Mouse (Mus musculus) hindbrain, embryonic 10.5 days (tissue): Measurements from ENCODE around the gene Dhx40. TPM values are rescaled to one million over a fixed set of nuclear protein-coding genes. Genes with fewer than 3 reads are reported as not detected.
"Not testable (repeated sequence)": the region's sequence is repeated elsewhere in the genome, so short reads cannot be mapped to it uniquely, and the experiment has no call there.

Experiments
- DNase-seq: peaks from one replicate; pipeline ENCODE4 v3.0.0-alpha.2; 2017; ENCODE audit warnings: low spot score
- H3K27ac ChIP-seq: fragments of 300-500 bp; sonication (generic); 2 replicates; pipeline ENCODE4 v1.5.1; 2016; ENCODE audit warnings: mild to moderate bottlenecking, moderate library complexity
- H3K27me3 ChIP-seq: fragments of 300-500 bp; sonication (generic); 2 replicates; pipeline ENCODE4 v1.6.1; 2016; ENCODE audit warnings: mild to moderate bottlenecking; ENCODE audit not compliant: poor library complexity, insufficient read depth, severe bottlenecking
- H3K36me3 ChIP-seq: fragments of 300-500 bp; sonication (generic); 2 replicates; pipeline ENCODE4 v1.6.1; 2016; ENCODE audit warnings: mild to moderate bottlenecking, moderate library complexity
- H3K4me1 ChIP-seq: fragments of 300-500 bp; sonication (generic); replicated peaks from 2 replicates; pipeline ENCODE4 v1.6.1; 2016; ENCODE audit warnings: mild to moderate bottlenecking
- H3K4me3 ChIP-seq: fragments of 300-500 bp; sonication (generic); 2 replicates; pipeline ENCODE4 v1.5.1; 2016; ENCODE audit warnings: mild to moderate bottlenecking, moderate library complexity
- H3K9me3 ChIP-seq: fragments of 300-500 bp; sonication (generic); 2 replicates; pipeline ENCODE4 v1.6.1; 2016; ENCODE audit warnings: mild to moderate bottlenecking, moderate library complexity
- WGBS: fragments of 180-500 bp; shearing (Covaris S2); methylation state at CpG from one replicate; pipeline ENCODE4 v1.1.7; 2016; 5-methylcytosine and 5-hydroxymethylcytosine counted together
- polyA plus RNA-seq: library from polyadenylated mRNA; unstranded; fragments of >200 nt; fragmentation: Nextera tagmentation; extraction: Ambion mirVana; gene quantifications from 2 replicates; pipeline ENCODE4 v1.2.1, GENCODE M21; 2016

Gene Dhx40
- polyA plus RNA-seq, 1 experiment from 2014 or later = 34.1 TPM

DNA sequence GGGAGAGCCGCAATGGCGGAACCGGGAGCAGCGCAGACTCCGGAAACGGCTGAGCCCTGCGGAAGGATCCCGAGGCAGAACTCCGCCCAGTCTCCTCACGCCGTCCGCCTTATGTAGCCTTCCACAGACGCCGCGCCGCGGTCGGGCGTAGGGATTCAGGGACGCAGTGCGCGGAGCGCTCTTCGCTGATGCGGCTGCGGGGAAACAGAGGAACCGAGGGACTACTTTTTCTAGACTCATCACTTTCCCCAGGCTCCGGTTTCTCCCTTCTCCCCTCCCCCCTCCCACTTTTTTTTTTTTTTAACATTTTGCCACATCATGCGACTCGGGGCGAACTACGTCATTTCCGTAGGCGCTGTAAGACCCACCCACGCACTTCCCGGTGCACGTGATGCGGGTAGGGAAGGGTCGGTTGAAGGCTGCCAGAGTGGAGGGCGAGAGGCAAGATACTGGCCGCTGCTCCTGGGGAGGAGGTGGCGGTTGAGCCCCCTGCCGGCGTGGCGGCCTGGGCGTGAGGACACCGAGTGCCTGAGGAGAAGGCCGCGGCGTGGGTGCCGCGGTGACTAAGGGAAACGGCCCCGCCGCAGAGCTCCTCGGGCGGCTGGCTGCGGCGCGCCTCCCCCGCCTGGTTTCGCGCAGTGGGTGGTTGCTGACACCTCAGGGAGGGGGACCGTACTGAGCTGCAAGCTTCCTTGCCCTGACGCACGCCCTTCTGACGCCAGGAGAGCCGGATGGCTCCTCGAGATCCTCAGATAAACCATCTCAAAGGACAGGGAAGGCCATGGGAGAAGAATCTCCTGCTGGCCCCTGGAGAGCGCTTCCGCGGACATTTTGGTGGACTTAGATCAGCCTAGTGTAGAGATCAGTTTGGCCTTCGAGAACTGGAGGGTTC, 49.8 kb downstream of the Dhx40 start, which contains the start of gene Cltc:
Gene Cltc (minus strand): TSS at position 86 of the 892 bp plus-strand sequence.
- under 1% methylated on average over 73 of the region's 73 CpGs for WGBS
- no peaks in the 10 kb centered on the region for H3K9me3 ChIP-seq
- peaks cover 10% of the 10 kb centered on the region; the same call in 1 of the 2 replicates for H3K36me3 ChIP-seq
- H3K4me1 ChIP-seq = peaks cover 30% of the 10 kb centered on the region
- peak; percentile 97 for DNase-seq
- H3K4me3 ChIP-seq = peak within 1 kb of the TSS; percentile 98
- H3K27me3 ChIP-seq = no peaks in the 10 kb centered on the region
- H3K27ac ChIP-seq = peak within 1 kb of the TSS; percentile 98

DNA sequence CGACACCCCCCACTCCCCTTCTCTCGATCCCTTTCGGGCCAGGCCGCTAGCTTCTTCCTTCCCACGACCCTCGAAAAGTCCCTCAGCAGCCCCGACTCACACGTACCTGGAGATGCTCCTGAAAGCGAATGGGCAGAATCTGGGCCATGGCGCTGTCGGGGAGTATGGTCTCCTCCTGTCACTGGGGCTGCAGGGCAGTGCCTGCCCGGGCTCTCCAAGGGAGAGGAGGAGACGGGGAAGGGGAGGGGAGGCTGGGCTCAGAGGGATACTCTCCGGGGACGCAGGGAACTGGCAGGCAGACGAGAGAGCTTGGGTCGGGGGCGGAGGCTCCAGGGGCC, 50.4 kb downstream of the Dhx40 start:
- peaks cover 30% of the 10 kb centered on the region for H3K4me1 ChIP-seq
- no peak for DNase-seq
- H3K4me3 ChIP-seq = peak overlapping the region; percentile 98
- H3K36me3 ChIP-seq = peaks cover 13% of the 10 kb centered on the region; the same call in 1 of the 2 replicates
- H3K9me3 ChIP-seq = no peaks in the 10 kb centered on the region
- whole genome bisulfite sequencing = under 1% methylated on average over 18 of the region's 18 CpGs
- no peaks in the 10 kb centered on the region for H3K27me3 ChIP-seq
- peak overlapping the region; percentile 98 for H3K27ac ChIP-seq

DNA sequence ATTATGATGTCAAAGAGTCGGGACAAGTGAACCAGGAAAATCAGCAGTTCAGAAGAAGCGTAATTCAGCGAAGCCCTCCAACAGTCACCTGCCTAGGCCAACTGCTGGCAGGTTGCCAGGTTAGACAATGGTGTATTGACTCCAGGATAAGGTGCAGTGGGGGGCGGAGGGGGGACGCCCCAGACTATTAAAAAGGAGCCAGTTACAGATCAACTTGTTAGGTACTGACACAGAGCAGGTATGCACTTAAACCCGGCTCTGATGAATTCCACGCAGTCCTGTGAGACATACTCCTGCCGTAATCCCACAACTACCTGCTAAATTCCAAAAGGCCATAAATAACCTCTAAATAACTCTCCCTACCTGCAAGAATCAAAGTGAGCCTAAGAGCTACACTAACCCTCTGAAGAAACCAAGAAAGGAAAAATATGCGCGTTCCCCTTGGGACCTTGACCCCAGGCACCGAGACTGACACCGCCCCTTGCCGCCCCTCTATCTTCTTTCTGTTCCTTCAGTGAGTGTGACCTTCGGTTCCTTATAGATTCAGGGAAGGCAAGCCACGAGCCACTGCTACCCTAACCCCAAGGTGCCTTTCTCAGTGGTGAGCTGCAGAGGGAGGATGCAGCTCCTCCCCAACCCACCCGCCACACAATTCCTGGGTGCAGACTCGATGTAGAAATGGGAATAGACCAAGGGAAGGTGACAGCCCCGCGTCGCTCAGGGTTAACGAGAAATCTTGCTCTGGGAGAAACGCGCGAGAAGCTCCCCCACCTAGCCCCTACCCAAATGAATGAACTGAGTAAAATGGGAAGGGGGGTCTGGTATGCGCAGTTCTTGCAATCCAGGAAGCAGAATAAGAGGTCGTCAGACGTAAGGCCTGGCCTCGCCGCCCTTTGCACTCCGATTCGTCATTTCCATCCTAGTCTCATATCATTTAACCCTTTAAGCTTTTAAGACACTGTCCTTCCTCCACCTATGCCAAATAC, 51.1 kb downstream of the Dhx40 start:
- 8% methylated on average over 31 of the region's 31 CpGs for WGBS

DNA sequence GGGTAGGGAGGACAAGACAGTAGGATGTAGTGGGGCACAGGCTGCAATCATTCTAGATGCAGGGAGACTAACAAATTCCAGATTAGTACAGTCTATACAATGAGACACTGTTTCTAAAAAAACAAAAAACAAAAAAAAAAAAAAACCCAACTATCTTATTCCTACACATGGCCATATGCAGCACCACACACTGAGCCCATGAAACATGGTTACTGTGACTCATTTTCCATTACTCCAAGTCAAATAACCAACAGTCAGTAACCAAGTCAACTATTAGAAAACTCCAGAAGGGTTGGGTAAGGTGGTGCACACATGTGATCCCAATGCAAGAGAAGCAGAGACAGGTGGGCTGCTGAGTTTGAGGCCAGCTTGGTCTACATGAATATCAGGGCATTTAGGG, 55.1 kb downstream of the Dhx40 start:
- H3K27me3 ChIP-seq = no peaks in the 10 kb centered on the region
- peaks cover 13% of the 10 kb centered on the region; the same call in 1 of the 2 replicates for H3K36me3 ChIP-seq
- no peak overlapping the region for H3K4me3 ChIP-seq
- H3K4me1 ChIP-seq = peaks cover 18% of the 10 kb centered on the region
- DNase-seq = no peak
- H3K9me3 ChIP-seq = no peaks in the 10 kb centered on the region
- H3K27ac ChIP-seq = no peak overlapping the region

More for the DNA sequence above, 51.1 kb downstream of the Dhx40 start:
- Histone ChIP-seq H3K27ac (peak overlapping the region; percentile 98), H3K9me3 (no peaks in the 10 kb centered on the region), H3K27me3 (no peaks in the 10 kb centered on the region), H3K36me3 (peaks cover 13% of the 10 kb centered on the region; the same call in 1 of the 2 replicates), H3K4me1 (peaks cover 30% of the 10 kb centered on the region), H3K4me3 (peak overlapping the region; percentile 98)
- peak; percentile 4 for DNase-seq

DNA sequence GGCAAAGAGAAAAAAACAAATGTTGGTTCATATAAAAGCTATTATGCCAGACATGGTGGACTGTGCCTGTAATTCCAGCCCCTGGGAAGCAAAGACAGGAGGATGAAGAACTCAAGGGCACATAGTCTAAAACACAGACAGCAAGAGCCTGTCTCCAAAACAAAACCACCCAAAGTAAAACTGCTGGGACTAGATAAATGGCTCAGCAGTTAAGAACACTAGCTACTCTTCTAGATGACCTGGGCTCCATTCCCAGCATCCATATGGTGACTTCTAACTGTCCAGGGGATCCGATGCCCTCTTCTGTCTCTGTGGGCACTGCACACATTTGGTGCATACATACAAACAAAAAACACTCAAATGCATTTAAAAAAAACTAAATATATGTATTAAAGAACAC, 56.5 kb downstream of the Dhx40 start:
- Histone ChIP-seq H3K9me3 (no peaks in the 10 kb centered on the region), H3K4me3 (no peak overlapping the region), H3K27ac (no peak overlapping the region), H3K27me3 (no peaks in the 10 kb centered on the region), H3K4me1 (peaks cover 13% of the 10 kb centered on the region), H3K36me3 (peaks cover 13% of the 10 kb centered on the region; the same call in 1 of the 2 replicates)
- WGBS = 96% methylated on average over 1 of the region's 1 CpGs
- no peak for DNase-seq

DNA sequence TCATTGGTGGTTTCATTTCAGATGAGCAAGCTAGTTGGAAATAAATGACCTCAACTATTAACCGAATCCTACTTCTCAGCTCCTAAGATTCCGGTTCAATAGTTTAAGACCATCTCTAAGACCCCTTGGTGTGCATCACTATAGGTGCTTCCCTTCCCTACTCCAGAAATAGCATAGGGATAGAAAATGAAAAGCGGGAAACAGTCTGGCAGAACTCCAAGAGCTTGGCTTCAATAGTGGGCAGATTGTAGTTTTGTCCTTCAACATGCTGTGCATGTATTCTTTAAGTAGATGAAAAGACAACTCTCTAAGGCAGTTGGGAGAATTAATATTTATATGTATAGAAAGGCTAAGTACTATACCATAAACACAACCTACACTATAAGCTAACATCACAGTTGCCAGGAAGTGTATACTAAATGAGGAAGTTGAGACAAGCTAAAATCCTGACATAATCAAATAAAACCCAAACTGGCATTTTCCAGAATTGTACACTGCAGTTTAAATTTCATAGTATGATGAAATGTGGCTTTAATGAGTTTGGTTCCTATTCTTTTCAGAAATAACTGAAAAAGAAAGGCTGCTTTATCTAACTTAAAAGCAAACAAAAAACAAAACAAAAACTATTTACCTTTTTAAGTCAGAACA, 57.6 kb downstream of the Dhx40 start:
- Histone ChIP-seq H3K27me3 (no peaks in the 10 kb centered on the region), H3K27ac (no peak overlapping the region), H3K4me3 (no peak overlapping the region), H3K4me1 (peaks cover 3% of the 10 kb centered on the region; the same call in 1 of the 2 replicates), H3K36me3 (peaks cover 13% of the 10 kb centered on the region; the same call in 1 of the 2 replicates), H3K9me3 (no peaks in the 10 kb centered on the region)
- 94% methylated on average over 3 of the region's 3 CpGs for WGBS
- no peak for DNase-seq

DNA sequence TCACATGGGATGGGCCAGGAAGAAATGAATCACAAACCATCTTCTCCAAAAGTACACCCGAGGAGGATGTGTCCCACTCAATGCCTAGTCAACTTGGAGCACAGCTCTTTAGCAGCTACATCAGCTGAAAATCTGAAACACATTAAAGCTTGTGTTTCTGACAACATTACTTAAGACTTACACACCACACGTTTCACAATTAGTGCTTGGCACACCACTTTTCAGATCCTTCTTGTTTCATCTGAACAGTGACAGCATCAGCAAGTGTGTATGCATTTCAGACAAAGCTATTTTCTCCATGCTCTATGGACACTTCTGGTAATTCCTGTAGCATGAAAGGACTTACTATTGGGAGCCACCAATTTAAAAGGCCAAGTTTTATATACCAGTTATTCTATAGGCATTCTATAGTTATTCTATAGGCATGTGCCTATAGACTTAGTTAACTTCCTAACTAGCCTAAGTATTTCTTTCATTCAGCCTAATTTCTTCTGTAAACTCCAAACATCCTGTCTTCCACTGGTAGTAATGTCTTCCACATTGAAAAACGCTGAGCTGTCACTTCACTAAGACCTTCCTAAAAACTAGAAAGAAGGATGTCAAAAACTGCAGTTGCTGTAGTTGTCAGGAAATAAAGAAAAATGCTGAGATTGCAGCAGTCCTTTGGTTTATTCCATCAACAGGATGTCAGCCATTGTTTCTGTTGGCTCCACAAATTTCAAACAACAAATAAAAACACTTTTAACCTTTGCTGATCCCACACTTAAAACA, 61.7 kb downstream of the Dhx40 start:
- no peak overlapping the region for H3K4me3 ChIP-seq
- no peak for DNase-seq
- H3K27ac ChIP-seq = no peak overlapping the region
- H3K9me3 ChIP-seq = no peaks in the 10 kb centered on the region
- H3K36me3 ChIP-seq = 0 out of 2 replicates have a peak, but pooled peaks cover 4% of the 10 kb centered on the region
- no peaks in the 10 kb centered on the region for H3K27me3 ChIP-seq
- 86% methylated on average over 3 of the region's 3 CpGs for WGBS
- no peaks in the 10 kb centered on the region for H3K4me1 ChIP-seq

DNA sequence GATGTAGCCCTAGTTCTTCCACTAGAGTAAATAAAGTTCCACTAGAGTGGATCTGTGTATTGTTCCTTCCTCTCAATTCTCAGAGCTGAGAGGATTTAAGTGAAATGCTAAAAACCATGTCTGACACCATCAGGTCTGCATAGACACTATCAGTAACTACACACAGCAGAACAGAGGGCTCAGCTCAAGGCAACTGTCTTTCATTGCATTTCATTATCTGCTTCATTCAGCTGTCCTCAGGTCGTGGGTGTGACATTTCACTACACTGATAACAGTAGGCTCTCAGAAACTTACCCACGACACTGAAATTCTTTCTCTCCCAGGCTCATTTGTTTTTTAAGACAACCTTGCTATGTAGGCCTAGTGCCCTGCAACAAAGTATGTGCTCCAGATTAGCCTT, 64.9 kb downstream of the Dhx40 start:
- Histone ChIP-seq H3K36me3 (peaks cover 8% of the 10 kb centered on the region; the same call in 1 of the 2 replicates), H3K27ac (no peak overlapping the region), H3K9me3 (no peaks in the 10 kb centered on the region), H3K4me3 (no peak overlapping the region), H3K27me3 (no peaks in the 10 kb centered on the region), H3K4me1 (no peaks in the 10 kb centered on the region)
- WGBS = 68% methylated on average over 2 of the region's 2 CpGs
- no peak for DNase-seq

DNA sequence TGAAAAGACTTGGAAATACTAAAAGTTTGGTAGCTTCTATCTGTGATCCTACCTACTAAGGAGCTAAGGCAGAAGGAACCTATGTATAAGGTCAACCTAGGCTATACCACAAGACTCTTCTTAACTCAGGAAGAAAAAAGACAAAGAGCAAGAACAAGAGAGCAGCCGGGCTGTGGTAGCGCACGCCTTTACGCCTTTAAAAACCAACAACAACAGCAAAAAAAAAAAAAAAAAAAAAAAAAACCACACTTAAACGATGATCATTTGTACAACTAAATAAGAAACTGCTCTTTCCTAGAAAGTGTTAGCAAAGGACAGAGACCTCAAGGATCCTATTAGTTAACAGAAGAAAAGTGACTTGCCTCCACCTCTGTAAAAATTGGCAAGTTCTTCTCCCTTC, 66.0 kb downstream of the Dhx40 start:
- WGBS = 91% methylated on average over 5 of the region's 5 CpGs
- no peaks in the 10 kb centered on the region for H3K27me3 ChIP-seq
- peaks cover 14% of the 10 kb centered on the region for H3K36me3 ChIP-seq
- no peaks in the 10 kb centered on the region for H3K9me3 ChIP-seq
- no peak overlapping the region for H3K27ac ChIP-seq
- no peak overlapping the region for H3K4me3 ChIP-seq
- H3K4me1 ChIP-seq = no peaks in the 10 kb centered on the region
- DNase-seq = no peak

DNA sequence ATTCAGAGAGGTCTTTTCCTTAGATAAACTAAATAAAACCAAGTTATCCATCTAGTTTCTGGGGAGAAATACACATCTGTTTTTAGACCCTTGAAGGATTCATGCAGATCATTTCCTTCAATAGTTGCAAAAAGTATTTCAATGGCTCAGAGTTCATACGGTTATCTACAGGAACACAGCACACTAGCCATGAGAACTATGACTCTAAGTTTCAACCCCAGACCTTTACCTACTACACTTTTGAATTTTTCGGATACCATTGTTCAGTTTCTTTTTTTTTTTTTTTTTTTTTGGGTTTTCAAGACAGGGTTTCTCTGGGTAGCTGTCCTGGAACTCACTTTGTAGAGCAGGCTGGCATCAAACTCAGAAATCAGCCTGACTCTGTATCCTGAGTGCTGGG, 68.1 kb downstream of the Dhx40 start:
- WGBS = 93% methylated on average over 2 of the region's 2 CpGs
- H3K27ac ChIP-seq = no peak overlapping the region

DNA sequence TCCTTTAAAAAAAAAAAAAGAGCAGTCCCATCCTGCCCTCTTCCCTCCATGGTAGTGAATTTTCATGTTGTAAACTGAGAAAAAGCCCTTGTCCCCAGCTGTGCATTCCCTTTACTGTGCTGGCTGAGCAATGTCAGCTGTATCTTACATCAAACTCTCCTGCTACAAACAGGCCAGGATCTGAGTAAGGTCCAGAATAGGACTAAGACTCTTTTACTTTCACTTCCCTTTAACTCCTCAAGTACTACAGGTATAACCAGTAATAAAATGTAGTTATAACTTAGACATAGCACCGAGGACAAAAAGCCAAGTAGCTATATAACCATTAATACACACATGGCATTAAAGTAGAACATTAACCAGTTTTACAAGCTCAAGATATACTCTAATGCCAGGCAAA, 68.6 kb downstream of the Dhx40 start:
- no peak for DNase-seq
- no peaks in the 10 kb centered on the region for H3K27me3 ChIP-seq
- WGBS = 94% methylated on average over 1 of the region's 1 CpGs
- no peak overlapping the region for H3K27ac ChIP-seq
- no peak overlapping the region for H3K4me3 ChIP-seq
- H3K4me1 ChIP-seq = no peaks in the 10 kb centered on the region
- peaks cover 33% of the 10 kb centered on the region for H3K36me3 ChIP-seq
- H3K9me3 ChIP-seq = no peaks in the 10 kb centered on the region

More for the DNA sequence above, 68.1 kb downstream of the Dhx40 start:
- peaks cover 28% of the 10 kb centered on the region for H3K36me3 ChIP-seq
- H3K4me1 ChIP-seq = no peaks in the 10 kb centered on the region
- no peak for DNase-seq
- no peaks in the 10 kb centered on the region for H3K27me3 ChIP-seq
- H3K9me3 ChIP-seq = no peaks in the 10 kb centered on the region
- no peak overlapping the region for H3K4me3 ChIP-seq

DNA sequence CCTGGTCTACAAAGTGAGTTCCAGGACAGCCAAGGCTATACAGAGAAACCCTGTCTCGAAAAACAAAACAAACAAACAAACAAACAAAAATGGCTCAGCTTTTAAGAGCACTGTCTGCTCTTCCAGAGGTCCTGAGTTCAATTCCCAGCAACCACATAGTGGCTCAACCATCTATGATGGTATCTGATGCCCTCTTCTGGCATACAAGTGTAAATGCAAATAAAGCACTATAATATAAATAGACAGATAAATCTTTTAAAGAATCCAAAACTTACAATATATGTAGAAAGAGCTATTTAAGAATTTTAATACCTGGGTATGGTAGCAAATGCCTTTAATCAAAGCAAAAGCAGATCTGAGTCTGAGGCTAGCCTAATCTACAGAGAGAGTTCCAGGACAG, 69.2 kb downstream of the Dhx40 start:
- H3K27me3 ChIP-seq, H3K4me3 ChIP-seq, H3K27ac ChIP-seq, DNase-seq, H3K9me3 ChIP-seq, H3K4me1 ChIP-seq: not testable (repeated sequence)
- H3K36me3 ChIP-seq = peaks cover 39% of the 10 kb centered on the region
- WGBS = 95% methylated on average over 1 of the region's 1 CpGs
